Mouse (Mus musculus) CH12.LX (cell line): ENCODE measurements around the gene Gm5617. TPM values are rescaled to one million over a fixed set of nuclear protein-coding genes. Genes with fewer than 3 reads are reported as not detected.

Experiments
- DNase-seq: peaks from one replicate; pipeline ENCODE4 v3.0.0-alpha.2; 2013; ENCODE audit errors: extremely low read depth
- H3K27ac ChIP-seq: 2 replicates; pipeline ENCODE4 v1.5.1; 2012; ENCODE audit warnings: low read depth, mild to moderate bottlenecking, control low read depth, moderate library complexity; ENCODE audit not compliant: insufficient read depth
- H3K27me3 ChIP-seq: replicated peaks from 2 replicates; pipeline ENCODE3; 2012; ENCODE audit warnings: inconsistent platforms
- H3K36me3 ChIP-seq, 2 experiments: replicated peaks in 1 of 2; 2 replicates each; pipeline versions ENCODE3 to v1.6.1; 2012; ENCODE audit warnings: inconsistent platforms in 1 of 2, low read length in 1 of 2, mild to moderate bottlenecking in 1 of 2, mixed read lengths in 1 of 2, moderate library complexity in 1 of 2; ENCODE audit not compliant: control insufficient read depth in 1 of 2, insufficient read depth in 1 of 2
- H3K4me1 ChIP-seq, 2 experiments: 2 replicates each; pipeline ENCODE4 v1.6.1; 2012; ENCODE audit warnings: inconsistent platforms in 1 of 2, moderate library complexity in 1 of 2; ENCODE audit not compliant: insufficient read depth in 2 of 2, control insufficient read depth in 1 of 2
- H3K4me2 ChIP-seq: 2 replicates; pipeline ENCODE4 v1.6.1; 2012; ENCODE audit warnings: low read depth, mild to moderate bottlenecking, control low read depth; ENCODE audit not compliant: poor library complexity, insufficient read depth, severe bottlenecking
- H3K4me3 ChIP-seq, 3 experiments: fragments of 150-350 bp in 1 of 3; sonication (generic) in 1 of 3; replicated peaks in 1 of 3; 2 replicates each; pipeline versions ENCODE3 to v1.5.1; 2011 to 2012; ENCODE audit warnings: low read depth in 2 of 3, low read length in 2 of 3, mild to moderate bottlenecking in 2 of 3, moderate library complexity in 2 of 3, control low read depth in 1 of 3, improper control_type of control experiment in 1 of 3, inconsistent platforms in 1 of 3, mixed read lengths in 1 of 3; ENCODE audit not compliant: poor library complexity in 1 of 3
- H3K79me2 ChIP-seq: replicated peaks from 2 replicates; pipeline ENCODE4 v1.6.1; 2012; ENCODE audit warnings: mild to moderate bottlenecking, moderate library complexity; ENCODE audit not compliant: control insufficient read depth, poor library complexity, insufficient read depth, severe bottlenecking; ENCODE audit errors: extremely low read depth
- H3K9ac ChIP-seq: 2 replicates; pipeline ENCODE4 v1.6.1; 2012; ENCODE audit warnings: low read depth, mild to moderate bottlenecking, control low read depth, moderate library complexity; ENCODE audit not compliant: insufficient read depth
- H3K9me3 ChIP-seq: replicated peaks from 2 replicates; pipeline ENCODE3; 2012; ENCODE audit warnings: low read length, inconsistent platforms, mixed read lengths
- BHLHE40 ChIP-seq: IDR thresholded peaks from 2 replicates; pipeline ENCODE4 v1.6.1; 2011; ENCODE audit warnings: mild to moderate bottlenecking, low read depth, low read length, improper control_type of control experiment
- CHD2 ChIP-seq: IDR thresholded peaks from 2 replicates; pipeline ENCODE4 v1.6.1; 2011; ENCODE audit warnings: low read length, improper control_type of control experiment
- CTCF ChIP-seq, 2 experiments: IDR thresholded peaks in 1 of 2; conservative IDR thresholded peaks in 1 of 2; 2 replicates each; pipeline ENCODE4 v1.5.1; 2011 to 2012; ENCODE audit warnings: low read depth in 2 of 2, low read length in 2 of 2, improper control_type of control experiment in 1 of 2, inconsistent platforms in 1 of 2, mild to moderate bottlenecking in 1 of 2, moderate library complexity in 1 of 2
- EP300 ChIP-seq: IDR thresholded peaks from 2 replicates; pipeline ENCODE4 v1.6.1; 2011; ENCODE audit warnings: low read length, improper control_type of control experiment
- ETS1 ChIP-seq: conservative IDR thresholded peaks from 2 replicates; pipeline ENCODE4 v1.6.1; 2012; ENCODE audit warnings: low read depth, mild to moderate bottlenecking, inconsistent platforms, low read length, improper control_type of control experiment, moderate library complexity
- GABPA ChIP-seq: IDR thresholded peaks from 2 replicates; pipeline ENCODE4 v1.6.1; 2012; ENCODE audit warnings: low read depth, low read length, improper control_type of control experiment, inconsistent platforms; ENCODE audit not compliant: insufficient replicate concordance
- IRF4 ChIP-seq: IDR thresholded peaks from 2 replicates; pipeline ENCODE4 v1.6.1; 2014; ENCODE audit warnings: low read depth, mild to moderate bottlenecking, inconsistent platforms, low read length, improper control_type of control experiment
- JUN ChIP-seq: IDR thresholded peaks from 2 replicates; pipeline ENCODE4 v1.6.1; 2011; ENCODE audit warnings: low read depth, mild to moderate bottlenecking, low read length, improper control_type of control experiment, moderate library complexity; ENCODE audit not compliant: insufficient read depth
- JUND ChIP-seq: conservative IDR thresholded peaks from 2 replicates; pipeline ENCODE4 v1.6.1; 2011; ENCODE audit warnings: low read depth, low read length, improper control_type of control experiment
- MAZ ChIP-seq: IDR thresholded peaks from 2 replicates; pipeline ENCODE4 v1.6.1; 2012; ENCODE audit warnings: low read depth, mild to moderate bottlenecking, inconsistent platforms, low read length, improper control_type of control experiment, moderate library complexity
- MEF2A ChIP-seq: IDR thresholded peaks from 2 replicates; pipeline ENCODE4 v1.6.1; 2014; ENCODE audit warnings: low read depth, mild to moderate bottlenecking, inconsistent platforms, low read length, improper control_type of control experiment, borderline replicate concordance
- MXI1 ChIP-seq: IDR thresholded peaks from 2 replicates; pipeline ENCODE4 v1.6.1; 2011; ENCODE audit warnings: mild to moderate bottlenecking, low read depth, low read length, improper control_type of control experiment
- NRF1 ChIP-seq: IDR thresholded peaks from 2 replicates; pipeline ENCODE4 v1.6.1; 2014; ENCODE audit warnings: low read depth, mild to moderate bottlenecking, inconsistent platforms, low read length, improper control_type of control experiment, moderate library complexity
- POLR2A ChIP-seq: IDR thresholded peaks from 2 replicates; pipeline ENCODE4 v1.6.1; 2011; ENCODE audit warnings: low read depth, mild to moderate bottlenecking, improper control_type of control experiment, low read length
- RCOR1 ChIP-seq: conservative IDR thresholded peaks from 2 replicates; pipeline ENCODE4 v1.6.1; 2012; ENCODE audit warnings: low read depth, mild to moderate bottlenecking, inconsistent platforms, low read length, improper control_type of control experiment
- SMC3 ChIP-seq: IDR thresholded peaks from 2 replicates; pipeline ENCODE4 v1.6.1; 2011; ENCODE audit warnings: low read depth, low read length, improper control_type of control experiment
- TCF12 ChIP-seq: IDR thresholded peaks from 2 replicates; pipeline ENCODE4 v1.6.1; 2014; ENCODE audit warnings: low read depth, mild to moderate bottlenecking, inconsistent platforms, low read length, improper control_type of control experiment
- UBTF ChIP-seq: IDR thresholded peaks from 2 replicates; pipeline ENCODE4 v1.6.1; 2012; ENCODE audit warnings: low read depth, mild to moderate bottlenecking, inconsistent platforms, low read length, improper control_type of control experiment, moderate library complexity
- ZMIZ1 ChIP-seq: IDR thresholded peaks from 2 replicates; pipeline ENCODE4 v1.6.1; 2012; ENCODE audit warnings: low read depth, mild to moderate bottlenecking, inconsistent platforms, low read length, improper control_type of control experiment
- ZNF384 ChIP-seq: IDR thresholded peaks from 2 replicates; pipeline ENCODE4 v1.6.1; 2012; ENCODE audit warnings: low read depth, low read length, improper control_type of control experiment, inconsistent platforms
- dilution Hi-C: fragments of 300-500 bp; cut with MboI; formaldehyde crosslinking; loops from 2 replicates; pipeline ENCODE4 v1.14.3; 2020; ENCODE audit warnings: low sequenced_read_pairs; ENCODE audit not compliant: extremely low pct_unique_long_range_greater_than_20kb, extremely low pct_ligation_motif_present
- in situ Hi-C: fragments of 300-500 bp; cut with MboI; formaldehyde crosslinking; loops from 3 replicates; pipeline ENCODE4 v1.14.3; 2019; ENCODE audit warnings: low sequenced_read_pairs, low pct_ligation_motif_present, low pct_unique_long_range_greater_than_20kb, mixed read lengths
- polyA plus RNA-seq: library from polyadenylated mRNA; unstranded; fragments of >175 nt; gene quantifications from 2 replicates; pipeline ENCODE4 v1.2.1, GENCODE M21; 2012; ENCODE audit warnings: low read depth; ENCODE audit not compliant: insufficient read length
- total RNA-seq, 2 experiments: library from RNA; depleted of rRNA; stranded (reverse); fragments of 300-350 nt in 1 of 2; fragments of >200 nt in 1 of 2; gene quantifications; 2 replicates each; pipeline ENCODE4 v1.2.3; 2012 to 2014

Gm5617 gene
- total and polyA plus RNA-seq, 3 experiments, result 20.4 to 35.2 (median 20.5) TPM

DNA sequence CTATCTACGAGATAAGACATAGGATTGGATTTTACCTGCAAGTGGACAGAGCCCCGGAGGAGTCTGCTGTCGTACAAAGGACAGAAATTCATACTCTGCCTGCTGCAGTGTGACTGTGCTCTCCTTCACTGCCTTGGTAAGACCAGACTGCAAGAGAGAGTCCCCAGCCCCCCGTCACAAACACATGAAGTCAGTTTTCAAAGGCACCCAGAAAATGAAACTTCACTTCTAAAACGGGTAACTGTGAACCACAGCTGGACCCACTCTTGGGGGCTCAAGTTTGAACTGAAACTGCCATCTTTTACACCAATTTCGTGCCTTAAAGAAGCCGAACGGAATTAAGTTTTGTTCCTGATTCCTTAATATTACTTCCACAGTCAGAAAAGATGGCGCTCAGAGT lies 20.9 kb upstream of the Gm5617 start:
- in situ Hi-C loops, result no loop called here
- peaks cover 33 to 91% of the 10 kb centered on the region in 2 experiments for H3K36me3 ChIP-seq
- H3K4me2 ChIP-seq, result peak overlapping the region; percentile 60
- peak overlapping the region; percentile 62 for H3K9ac ChIP-seq
- dilution Hi-C loops, result no loop called here
- H3K4me3 ChIP-seq, result peak overlapping the region in 1 of 3 experiments; percentile 28
- DNase-seq, result no peak
- peak; percentile 54; the same call in 1 of the 2 replicates for TF ChIP-seq BHLHE40
- no peak for TF ChIP-seq JUND
- TF ChIP-seq ZMIZ1, result no peak
- no peak for TF ChIP-seq CTCF (conservative IDR thresholded peaks at IDR 0.05 in 1 of 2, IDR thresholded peaks at IDR 0.05 in 1 of 2; ENCODE audit: low read depth in 2 of 2, low read length in 2 of 2)
- TF ChIP-seq EP300, result peak; percentile 66
- peak; percentile 65 for TF ChIP-seq TCF12
- 0 out of 2 replicates have a peak, but pooled peaks have one; percentile 28 for TF ChIP-seq POLR2A
- no peak for TF ChIP-seq SMC3
- TF ChIP-seq JUN, result no peak
- no peak for TF ChIP-seq ZNF384
- no peak for TF ChIP-seq UBTF
- TF ChIP-seq GABPA, result no peak
- TF ChIP-seq ETS1, result peak; percentile 30; the same call in 1 of the 2 replicates
- TF ChIP-seq IRF4, result peak; percentile 55
- TF ChIP-seq NRF1, result no peak
- no peak; the same call in 1 of the 2 replicates for TF ChIP-seq MAZ
- peak; percentile 86 for TF ChIP-seq MEF2A
- no peak; the same call in 1 of the 2 replicates for TF ChIP-seq MXI1
- TF ChIP-seq CHD2, result peak; percentile 70; the same call in 1 of the 2 replicates
- TF ChIP-seq RCOR1, result no peak
- H3K9me3 ChIP-seq, result no peaks in the 10 kb centered on the region
- H3K27ac ChIP-seq, result peak overlapping the region; percentile 90
- H3K4me1 ChIP-seq, result peaks cover 10 to 43% of the 10 kb centered on the region in 2 experiments
- peaks cover 34% of the 10 kb centered on the region for H3K79me2 ChIP-seq
- H3K27me3 ChIP-seq, result no peaks in the 10 kb centered on the region
